Mouse (Mus musculus) effector memory CD4-positive, alpha-beta T cell, adult 7 months (primary cell): ENCODE data around the gene Gm28551. TPM values are rescaled to one million over a fixed set of nuclear protein-coding genes. Genes with fewer than 3 reads are reported as not detected.

ENCODE experiments used
- polyA plus RNA-seq: library from polyadenylated mRNA; unstranded; fragments of 100-300 nt; shearing (Covaris generic); gene quantifications from one replicate; pipeline ENCODE4 v1.2.1, GENCODE M21; 2017

Gm28551 gene
- polyA plus RNA-seq = 0.39 TPM

DNA sequence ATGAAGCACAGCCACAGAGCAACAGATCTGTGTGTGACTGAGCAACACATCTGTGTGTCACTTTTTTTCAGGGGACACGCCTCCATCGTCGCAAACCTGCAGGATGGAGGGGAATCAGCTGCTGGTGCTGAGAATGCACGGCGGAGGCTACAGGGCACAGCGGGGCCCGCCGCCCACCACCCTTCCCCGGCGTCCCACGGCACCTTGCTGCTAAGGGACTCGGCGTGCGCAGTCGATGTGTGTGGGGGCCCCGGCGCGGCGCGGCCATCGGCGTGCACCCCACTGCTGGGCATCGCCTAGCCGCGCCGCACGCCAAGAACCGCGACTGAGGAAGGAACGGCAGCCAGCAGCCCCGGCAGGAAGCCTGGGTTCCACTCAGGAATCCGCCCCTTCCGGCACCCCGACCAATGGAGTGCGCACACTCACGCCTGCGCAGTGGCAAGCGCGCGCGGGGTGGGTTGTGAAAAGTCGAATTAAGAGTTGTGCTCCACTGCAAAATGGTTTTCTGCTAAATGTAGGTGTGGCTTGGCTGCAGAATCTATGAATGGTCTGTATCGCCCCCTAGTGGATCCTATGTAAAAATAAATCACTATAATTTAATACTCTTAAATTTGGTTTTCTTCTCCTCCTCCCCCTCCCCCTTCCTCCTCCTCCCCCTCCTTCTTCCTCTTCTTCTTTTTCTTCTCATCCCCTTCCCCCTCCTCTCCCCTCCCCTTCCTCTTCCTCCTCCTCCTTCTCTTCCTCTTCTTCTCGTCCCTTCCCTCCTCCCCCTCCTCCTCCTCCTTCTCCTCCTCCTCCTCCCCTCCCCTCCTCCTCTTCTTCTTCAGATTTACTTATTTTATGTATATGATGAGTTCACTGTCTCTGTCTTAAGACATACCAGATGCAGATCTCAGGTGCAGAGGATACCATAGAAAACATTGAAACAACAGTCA, at the start of gene Gm28551, which contains the start of the genes Asdurf and Asnsd1:
Gene Gm28551, minus strand, starts transcription at position 341 of the 935 bp plus-strand sequence.
Gene Asdurf, minus strand, starts transcription at position 293 of the 935 bp plus-strand sequence.
Gene Asnsd1, minus strand, starts transcription at position 426 of the 935 bp plus-strand sequence.

DNA sequence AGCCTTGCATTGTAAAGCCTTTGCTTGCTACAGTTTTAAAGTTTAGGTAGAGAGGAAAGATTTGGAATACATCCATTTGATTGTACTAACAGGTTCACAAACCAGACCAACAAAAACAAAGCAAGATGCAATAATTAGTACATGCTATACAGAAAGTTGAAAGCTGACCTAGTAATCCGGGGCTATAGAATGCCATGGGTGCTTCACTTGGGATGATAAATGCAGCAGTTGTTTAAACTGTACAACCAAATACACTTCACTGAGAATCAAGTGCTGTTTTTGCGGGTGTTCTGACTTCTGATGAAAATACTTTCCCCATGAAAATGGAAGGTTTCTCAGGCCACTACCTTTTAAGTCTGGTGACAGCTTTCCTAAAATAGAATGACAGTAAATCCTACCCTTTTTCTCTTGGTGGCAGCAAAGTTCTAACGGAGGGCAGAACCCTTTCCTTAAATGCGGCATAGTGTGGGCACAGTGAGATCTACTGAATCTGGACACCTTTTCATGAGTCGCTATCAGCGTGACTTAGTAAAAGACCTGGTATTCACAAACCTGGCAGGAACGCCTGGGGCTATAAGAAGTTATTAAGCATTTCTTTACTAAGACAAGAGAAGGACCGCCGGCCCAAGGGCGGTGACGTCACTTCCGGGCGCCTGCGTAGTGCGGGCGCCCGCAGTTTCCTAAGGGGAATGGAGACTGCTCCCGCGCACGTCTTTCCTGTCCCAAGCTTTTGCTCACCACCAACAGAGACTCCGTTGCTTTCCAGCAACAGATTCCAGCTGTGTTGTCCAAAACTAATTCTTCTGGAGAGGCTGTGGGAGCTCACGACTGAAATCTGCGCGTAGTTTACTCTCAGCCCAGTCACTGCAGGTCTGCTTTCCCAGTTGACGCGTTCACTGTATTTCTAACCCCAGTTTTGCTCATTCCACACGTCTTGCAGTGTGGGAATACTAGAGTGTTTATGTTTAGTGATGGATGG, 39.2 kb downstream of the Gm28551 start, which contains the start of gene Osgepl1:
Gene Osgepl1, plus strand, starts transcription at position 636 of the 979 bp plus-strand sequence.

DNA sequence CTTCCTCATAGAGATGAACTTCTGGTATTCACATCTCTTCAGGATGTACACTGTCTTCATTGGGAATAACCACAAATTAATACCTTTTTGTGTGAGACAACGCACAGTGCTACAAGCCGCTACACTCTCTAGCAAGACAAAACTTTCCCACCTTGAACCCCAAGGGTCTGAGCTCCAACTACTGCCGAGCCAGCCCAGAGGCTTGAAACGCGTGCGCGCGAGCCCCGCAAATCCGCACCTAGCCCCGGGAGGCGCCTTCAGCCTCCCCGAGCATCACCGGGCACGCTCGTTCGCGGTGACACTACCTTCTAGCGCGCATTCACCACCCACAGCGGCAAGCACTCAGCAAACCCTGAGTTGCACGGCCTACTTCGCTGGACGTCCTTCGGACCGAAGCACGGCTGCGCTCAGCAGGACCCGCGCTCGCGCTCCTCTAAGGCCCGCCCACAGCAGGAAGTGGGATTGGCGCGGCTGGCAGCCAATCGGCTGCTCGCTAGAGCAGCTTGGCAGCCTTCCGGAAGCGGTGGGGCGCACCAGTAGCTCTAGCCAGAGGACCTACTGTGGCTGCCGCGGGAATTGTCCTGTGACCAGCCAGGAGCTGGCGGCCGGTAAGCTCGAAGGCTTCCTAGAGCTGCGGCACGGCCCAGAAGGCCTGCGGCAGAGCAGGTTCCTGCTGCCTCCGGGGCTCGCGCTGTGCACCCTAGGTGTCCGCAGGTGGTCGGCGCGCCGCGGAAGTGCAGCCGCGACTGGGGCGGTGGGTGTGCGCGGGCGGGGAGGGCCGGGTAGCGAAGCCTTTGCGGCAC, 55.7 kb downstream of the Gm28551 start, which contains the start of the genes Pms1, Ormdl1 and Gm28778:
Gene Pms1, minus strand, starts transcription at position 438 of the 803 bp plus-strand sequence.
Gene Ormdl1, plus strand, starts transcription at position 515 of the 803 bp plus-strand sequence.
Gene Gm28778, plus strand, starts transcription at position 531 of the 803 bp plus-strand sequence.

Other genes starting within 250 kb of the Gm28551 start
- gene 1700019A02Rik, start 165.0 kb downstream of the Gm28551 start, polyA plus RNA-seq = not detected
- gene Pms1, start 55.6 kb downstream of the Gm28551 start, polyA plus RNA-seq = 15.9 TPM
- 35.6 TPM for gene Ormdl1, start 55.6 kb downstream of the Gm28551 start, polyA plus RNA-seq
- not detected for gene Gm28778, start 55.6 kb downstream of the Gm28551 start, polyA plus RNA-seq
- 8.6 TPM for gene Osgepl1, start 39.0 kb downstream of the Gm28551 start, polyA plus RNA-seq
- not detected for gene Asdurf, start within 50 bp of the Gm28551 start, polyA plus RNA-seq
- gene Asnsd1, start 85 bp upstream of the Gm28551 start, polyA plus RNA-seq = 54.3 TPM